Mouse (Mus musculus) liver, postnatal 0 days (tissue): ENCODE measurements around the gene Cask. TPM values are rescaled to one million over a fixed set of nuclear protein-coding genes. Genes with fewer than 3 reads are reported as not detected.
A peak's percentile ranks its signal among the peaks of the same experiment; 100 is the strongest.

Experiments used
- ATAC-seq: fragments of 200-750 bp; cut with Nextera tagmentation; 2 replicates; pipeline ENCODE4 v1.8.0; 2017; ENCODE audit warnings: mild to moderate bottlenecking, moderate library complexity
- DNase-seq: peaks from one replicate; pipeline ENCODE4 v3.0.0-alpha.2; 2016
- H3K27ac ChIP-seq: fragments of 300-500 bp; sonication (generic); 2 replicates; pipeline ENCODE4 v1.5.1; 2014; ENCODE audit warnings: antibody characterized with exemption, moderate library complexity, mild to moderate bottlenecking, low read depth
- H3K27me3 ChIP-seq: fragments of 300-500 bp; sonication (generic); 2 replicates; pipeline ENCODE4 v1.6.1; 2014; ENCODE audit warnings: low read length, control low read depth, mixed read lengths; ENCODE audit not compliant: insufficient read depth
- H3K36me3 ChIP-seq: fragments of 300-500 bp; sonication (generic); replicated peaks from 2 replicates; pipeline ENCODE4 v1.6.1; 2014; ENCODE audit warnings: mild to moderate bottlenecking, control low read depth, low read length, moderate library complexity, mixed read lengths; ENCODE audit not compliant: insufficient read depth
- H3K4me1 ChIP-seq: fragments of 300-500 bp; sonication (generic); 2 replicates; pipeline ENCODE4 v1.6.1; 2014; ENCODE audit warnings: antibody characterized with exemption, mild to moderate bottlenecking, control low read depth; ENCODE audit not compliant: insufficient read depth
- H3K4me2 ChIP-seq: fragments of 300-500 bp; sonication (generic); 2 replicates; pipeline ENCODE4 v1.6.1; 2014; ENCODE audit warnings: low read depth, mild to moderate bottlenecking, low read length, moderate library complexity, mixed read lengths
- H3K4me3 ChIP-seq: fragments of 300-500 bp; sonication (generic); 2 replicates; pipeline ENCODE4 v1.5.1; 2014; ENCODE audit warnings: low read depth, low read length
- H3K9ac ChIP-seq: fragments of 300-500 bp; sonication (generic); replicated peaks from 2 replicates; pipeline ENCODE4 v1.6.1; 2014; ENCODE audit warnings: mild to moderate bottlenecking, moderate library complexity
- H3K9me3 ChIP-seq: fragments of 300-500 bp; sonication (generic); 2 replicates; pipeline ENCODE4 v1.6.1; 2016; ENCODE audit warnings: mild to moderate bottlenecking, control low read depth, low read length, mixed read lengths
- CTCF ChIP-seq: sonication (generic); IDR thresholded peaks from 2 replicates; pipeline ENCODE4 v1.5.1; 2016; ENCODE audit warnings: antibody characterized with exemption, low read depth
- EP300 ChIP-seq: IDR thresholded peaks from 2 replicates; pipeline ENCODE4 v1.6.1; 2016; ENCODE audit warnings: antibody characterized with exemption, low read depth, mild to moderate bottlenecking
- WGBS: fragments of 180-500 bp; shearing (Covaris S2); extraction: QIAGEN DNeasy Blood & Tissue Kit; methylation state at CpG from one replicate; pipeline ENCODE4 v1.1.7; 2014; ENCODE audit not compliant: insufficient replicate concordance; 5-methylcytosine and 5-hydroxymethylcytosine counted together
- polyA plus RNA-seq: library from polyadenylated mRNA; unstranded; fragments of >200 nt; fragmentation: Nextera tagmentation; extraction: Ambion mirVana; gene quantifications from 2 replicates; pipeline ENCODE4 v1.2.1, GENCODE M21; 2015

Gene Cask
- polyA plus RNA-seq, 1 experiment from 2014 or later: 1.9 TPM

DNA sequence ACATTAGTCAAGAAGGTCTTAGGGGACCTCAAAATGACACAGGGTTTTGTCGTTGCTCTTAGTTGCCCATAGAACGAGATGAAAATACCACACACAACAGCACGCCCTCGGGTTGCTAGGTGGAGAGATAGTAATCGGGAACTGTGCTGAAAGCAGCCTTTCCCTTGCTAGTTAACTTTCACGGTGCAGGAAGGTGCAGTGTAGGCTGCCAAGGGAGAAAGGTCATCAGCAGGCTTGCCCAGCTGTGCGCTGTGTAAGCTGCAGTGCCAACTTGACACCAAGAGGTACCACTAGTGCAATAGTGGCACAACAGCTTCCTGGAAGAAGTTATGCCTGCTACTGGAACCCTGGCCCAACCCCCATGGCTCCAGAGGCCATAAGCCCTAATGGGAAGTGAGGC lies 346.8 kb downstream of the Cask start:
- Histone ChIP-seq H3K4me1 (no peaks in the 10 kb centered on the region), H3K27me3 (no peaks in the 10 kb centered on the region), H3K9me3 (no peaks in the 10 kb centered on the region), H3K36me3 (no peaks in the 10 kb centered on the region), H3K9ac (no peak overlapping the region), H3K27ac (no peak overlapping the region), H3K4me3 (no peak overlapping the region), H3K4me2 (no peak overlapping the region)
- no peak for ATAC-seq
- 76% methylated on average over 7 of the region's 7 CpGs for WGBS
- no peak for DNase-seq
- TF ChIP-seq EP300: no peak
- TF ChIP-seq CTCF: no peak

DNA sequence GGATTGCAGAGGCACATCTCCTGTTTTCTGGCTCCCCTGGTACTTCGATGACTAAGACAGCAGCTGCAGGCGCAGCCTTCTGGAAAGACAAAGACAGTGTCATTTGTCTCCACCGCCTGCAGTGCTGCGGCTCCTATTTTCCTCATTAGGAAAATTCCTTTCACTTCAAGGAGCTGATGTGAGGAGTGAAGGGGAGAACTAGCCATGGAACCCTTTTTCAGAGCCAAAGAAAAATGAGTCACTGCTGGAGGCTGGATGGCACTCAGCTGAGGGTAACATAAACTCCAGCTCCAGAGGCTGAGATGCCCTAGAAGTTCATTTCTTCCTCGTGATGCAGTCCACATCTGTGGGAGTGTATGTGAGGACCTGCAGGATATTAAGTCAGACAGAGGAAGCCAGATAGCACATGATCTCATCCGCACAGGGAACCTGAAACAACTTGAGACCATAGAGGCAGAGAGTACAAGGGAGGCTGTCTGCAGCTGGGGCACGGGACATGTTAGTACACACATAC lies 348.2 kb downstream of the Cask start:
- TF ChIP-seq EP300: no peak
- no peak for TF ChIP-seq CTCF
- H3K27ac ChIP-seq: no peak overlapping the region
- 68% methylated on average over 7 of the region's 7 CpGs for WGBS
- no peak overlapping the region for H3K9ac ChIP-seq
- no peaks in the 10 kb centered on the region for H3K36me3 ChIP-seq
- ATAC-seq (no peak), DNase-seq (no peak)
- no peaks in the 10 kb centered on the region for H3K27me3 ChIP-seq
- H3K4me1 ChIP-seq: no peaks in the 10 kb centered on the region
- H3K4me2 ChIP-seq: no peak overlapping the region
- H3K9me3 ChIP-seq: no peaks in the 10 kb centered on the region
- no peak overlapping the region for H3K4me3 ChIP-seq

DNA sequence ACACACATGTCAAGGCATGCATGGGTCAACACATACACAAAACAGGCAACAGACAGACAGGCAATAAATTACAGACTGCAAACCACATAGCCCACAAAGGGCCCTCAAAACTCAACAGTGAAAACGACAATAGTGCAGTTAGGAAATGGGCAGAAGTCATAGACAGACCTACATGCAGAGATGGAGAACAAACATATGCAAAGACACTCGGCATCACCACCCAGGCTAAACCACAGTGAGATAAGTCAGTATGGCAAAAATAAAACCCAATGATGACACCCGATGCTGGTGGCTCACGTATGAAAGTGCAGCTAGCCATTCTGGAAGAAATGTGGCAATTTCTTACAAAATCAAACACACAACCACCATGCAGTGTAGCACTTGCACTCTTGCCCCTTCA lies 350.9 kb downstream of the Cask start:
- Histone ChIP-seq H3K9me3 (no peaks in the 10 kb centered on the region), H3K9ac (no peak overlapping the region), H3K36me3 (no peaks in the 10 kb centered on the region), H3K4me3 (no peak overlapping the region), H3K4me2 (no peak overlapping the region), H3K27me3 (no peaks in the 10 kb centered on the region), H3K27ac (no peak overlapping the region), H3K4me1 (no peaks in the 10 kb centered on the region; the same call in 1 of the 2 replicates)
- WGBS: 45% methylated on average over 4 of the region's 4 CpGs
- ATAC-seq (no peak), DNase-seq (no peak)
- no peak for TF ChIP-seq EP300

DNA sequence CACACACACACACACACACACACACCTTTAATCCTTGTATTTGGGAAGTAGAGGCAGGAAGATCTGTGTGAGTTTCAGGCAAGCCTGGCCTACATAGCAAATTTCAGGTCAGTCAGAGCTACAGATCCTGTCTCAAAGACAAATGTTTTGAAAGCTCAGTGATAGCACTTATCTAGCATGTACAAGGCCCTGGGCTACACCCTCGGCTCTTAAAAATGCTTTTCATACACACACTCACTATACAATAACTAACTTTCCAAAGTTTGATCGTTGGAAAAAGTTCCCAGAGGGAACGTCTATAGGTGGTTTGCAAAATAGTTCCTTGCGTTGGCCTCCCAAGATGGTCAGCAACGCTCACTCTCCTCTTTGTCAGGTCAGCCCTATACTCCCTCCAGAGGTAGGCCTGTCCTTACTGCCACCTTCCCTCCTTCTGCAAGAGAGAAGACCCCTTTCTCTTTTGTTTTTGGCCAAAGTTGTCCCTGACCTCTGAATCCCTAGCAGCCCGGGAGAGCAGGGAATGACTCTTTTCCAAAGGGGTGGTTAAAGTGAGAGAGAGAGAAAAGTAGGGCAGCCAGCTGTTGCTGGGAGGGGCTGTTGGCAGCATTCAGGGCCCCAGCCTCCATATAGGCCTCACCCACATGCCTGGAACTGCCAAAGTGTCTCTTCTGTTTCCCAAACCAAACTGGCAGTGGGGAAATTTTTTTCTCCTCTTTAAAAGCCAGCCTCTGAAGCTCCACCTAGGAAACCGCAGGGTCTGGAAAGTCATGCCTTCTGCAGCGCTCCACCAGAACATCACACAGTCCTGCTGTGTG lies 356.1 kb downstream of the Cask start:
- TF ChIP-seq CTCF: no peak
- no peak for TF ChIP-seq EP300
- Histone ChIP-seq H3K9ac (no peak overlapping the region; the same call in 1 of the 2 replicates), H3K4me2 (0 out of 2 replicates have a peak overlapping the region, but pooled peaks have one; percentile 9), H3K36me3 (no peaks in the 10 kb centered on the region), H3K4me3 (no peak overlapping the region), H3K27me3 (no peaks in the 10 kb centered on the region), H3K4me1 (no peaks in the 10 kb centered on the region; the same call in 1 of the 2 replicates), H3K9me3 (no peaks in the 10 kb centered on the region), H3K27ac (no peak overlapping the region)
- peak; percentile 58; the same call in 1 of the 2 replicates for ATAC-seq
- DNase-seq: no peak
- WGBS: 64% methylated on average over 8 of the region's 8 CpGs

DNA sequence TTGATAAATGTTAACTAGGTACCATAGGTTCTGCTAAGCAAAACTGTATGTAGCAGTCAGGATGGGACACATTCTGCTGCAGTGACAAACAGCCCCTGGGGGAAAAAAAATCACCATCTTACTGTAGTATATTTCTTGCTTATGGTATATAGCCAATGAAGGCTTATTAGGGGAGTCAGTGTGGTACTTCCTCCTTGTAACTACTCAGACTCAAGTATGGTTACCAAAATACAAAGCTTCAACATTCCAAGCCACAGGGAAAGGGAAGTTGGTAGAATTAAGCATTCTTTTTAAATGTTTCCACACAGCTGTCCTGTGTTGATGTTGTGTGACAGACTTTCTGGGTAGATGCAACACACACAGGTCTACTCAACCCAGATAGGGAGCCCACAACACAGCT lies 358.2 kb downstream of the Cask start:
- Histone ChIP-seq H3K27me3 (no peaks in the 10 kb centered on the region), H3K36me3 (no peaks in the 10 kb centered on the region), H3K9me3 (no peaks in the 10 kb centered on the region), H3K4me1 (no peaks in the 10 kb centered on the region; the same call in 1 of the 2 replicates), H3K27ac (no peak overlapping the region), H3K9ac (no peak overlapping the region), H3K4me2 (no peak overlapping the region), H3K4me3 (no peak overlapping the region)
- DNase-seq (no peak), ATAC-seq (no peak)
- TF ChIP-seq EP300 (no peak), CTCF (no peak)

DNA sequence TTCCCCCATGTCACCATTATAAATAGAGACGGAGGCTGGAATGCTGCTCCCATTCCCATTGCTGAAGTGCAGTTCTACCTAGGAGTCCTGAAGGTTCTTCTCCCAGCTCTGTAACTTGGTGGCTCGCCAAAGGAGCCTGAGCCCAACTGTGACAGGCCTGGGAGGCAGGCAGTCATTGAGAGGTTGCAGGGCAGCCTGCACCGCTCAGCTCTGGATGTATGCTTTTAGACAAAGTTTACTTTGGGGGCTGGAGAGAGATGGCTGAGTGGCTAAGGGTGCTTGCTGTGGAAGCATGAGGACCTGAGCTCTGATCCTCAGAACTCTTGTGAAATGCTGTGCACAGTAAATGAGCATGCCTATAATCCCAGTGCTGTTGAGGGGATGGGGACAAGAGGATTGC lies 360.2 kb downstream of the Cask start:
- no peak for TF ChIP-seq EP300
- no peak for TF ChIP-seq CTCF
- Histone ChIP-seq H3K27ac (no peak overlapping the region), H3K9ac (no peak overlapping the region), H3K27me3 (no peaks in the 10 kb centered on the region), H3K4me3 (no peak overlapping the region), H3K9me3 (no peaks in the 10 kb centered on the region; the same call in 1 of the 2 replicates), H3K36me3 (no peaks in the 10 kb centered on the region), H3K4me1 (no peaks in the 10 kb centered on the region), H3K4me2 (no peak overlapping the region)
- 66% methylated on average over 3 of the region's 3 CpGs for WGBS
- DNase-seq (no peak), ATAC-seq (no peak)
